Mouse (Mus musculus) telencephalon, adult 2 months (tissue): ENCODE results near the gene Olfr112.
"Not testable (repeated sequence)": the region's sequence is repeated elsewhere in the genome, so short reads cannot be mapped to it uniquely, and the experiment has no call there.

Experiments
- DNase-seq: peaks from one replicate; pipeline ENCODE4 v3.0.0-alpha.2; 2011; ENCODE audit warnings: low read depth, low spot score

Gene Olfr112

DNA sequence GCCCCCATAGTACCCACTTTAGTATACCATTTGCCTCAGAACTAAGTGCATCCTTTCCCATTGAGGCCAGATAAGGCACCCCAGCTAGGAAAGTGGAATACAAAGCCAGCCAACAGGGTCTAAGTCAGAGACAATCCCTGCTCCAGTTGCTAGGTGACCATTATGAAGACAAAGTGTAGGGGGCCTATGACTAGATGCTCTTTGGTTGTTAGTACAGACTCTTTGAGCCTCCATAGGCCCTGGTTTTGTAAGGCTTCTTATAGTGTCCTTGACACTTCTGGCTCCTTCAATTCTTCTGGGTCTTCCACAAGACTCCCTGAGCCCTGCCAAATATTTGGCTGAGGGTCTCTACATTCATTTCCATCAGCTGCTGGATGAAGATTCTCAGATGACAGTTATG lies at the start of gene Olfr112:
Olfr112 (minus strand) TSS at position 101 of the 400 bp plus-strand sequence.
- DNase-seq, result no peak

GRCm38 (mm10) chr17:37592643-37593042 lies 23.4 kb upstream of the Olfr112 start, which contains the start of gene Olfr114:
TSS of gene Olfr114 (minus strand) at chr17:37592743.
- DNase-seq, result no peak

- DNase-seq, result no peak
These were observed 8.3 kb upstream of the Olfr112 start, which contains the start of gene Olfr113 for GRCm38 (mm10) chr17:37577563-37577962. TSS of gene Olfr113 (minus strand) at chr17:37577663.

GRCm38 (mm10) chr17:37558913-37559615 lies 10.2 kb downstream of the Olfr112 start:
- no peak for DNase-seq

DNA sequence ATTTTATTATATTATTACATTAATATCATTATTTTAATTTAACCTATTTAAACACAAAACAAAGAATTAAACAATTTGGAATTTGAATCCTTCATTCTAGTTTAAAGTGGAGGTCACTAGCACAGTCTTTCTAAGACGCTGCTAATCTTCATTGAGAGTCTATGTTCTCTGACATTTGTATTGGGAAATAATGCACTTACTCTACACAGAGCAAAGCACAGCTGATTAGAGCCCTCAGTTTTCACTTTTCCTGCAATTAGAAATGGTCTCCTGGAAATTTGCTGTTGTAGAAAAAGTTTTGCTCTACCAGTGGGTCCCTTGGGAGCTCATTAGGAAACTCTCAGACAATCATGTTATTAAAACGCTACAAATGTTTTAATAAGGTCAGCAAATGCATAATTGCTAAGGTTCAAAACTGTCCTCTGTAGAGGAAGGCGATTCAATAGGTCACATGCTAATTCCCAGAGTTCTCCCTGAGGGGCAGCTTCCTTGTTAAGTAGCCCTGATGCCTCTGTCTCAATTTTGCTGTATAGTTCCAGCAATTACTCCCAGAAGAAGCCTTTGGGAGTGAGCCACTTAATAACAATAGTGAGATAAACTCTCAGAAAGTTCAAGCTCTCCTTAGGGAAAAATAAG lies 25.3 kb downstream of the Olfr112 start:
- no peak for DNase-seq

DNA sequence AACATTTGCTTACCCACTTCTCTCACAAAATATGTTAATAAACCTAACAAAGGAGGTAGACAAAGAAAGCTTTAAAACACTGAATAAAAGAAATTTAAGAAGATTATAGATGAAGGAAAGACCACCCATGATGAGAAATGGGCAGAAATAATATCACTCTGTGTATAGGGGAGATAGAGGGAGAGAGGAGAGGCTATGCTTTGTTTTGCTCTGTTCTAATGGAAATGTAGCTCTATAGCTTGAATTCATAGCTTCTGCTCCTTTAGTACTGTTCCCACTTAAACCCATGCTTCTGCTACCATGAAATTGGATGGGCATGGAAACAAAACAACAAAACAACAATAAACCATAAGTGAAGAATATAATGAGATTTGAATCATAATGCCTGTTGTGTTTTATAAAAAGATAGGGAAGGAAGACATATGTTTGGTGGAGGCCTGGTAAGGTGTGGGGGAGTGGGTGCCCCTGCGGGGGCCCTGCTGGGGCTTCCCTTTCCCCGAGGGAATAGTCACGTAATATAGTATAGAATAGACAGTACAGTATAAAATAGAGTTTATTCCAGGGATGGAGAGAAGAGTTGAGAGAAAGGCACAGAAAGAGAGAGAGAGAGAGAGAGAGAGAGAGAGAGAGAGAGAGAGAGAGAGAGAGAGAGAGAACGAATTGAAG lies 27.7 kb downstream of the Olfr112 start:
- no peak for DNase-seq

DNA sequence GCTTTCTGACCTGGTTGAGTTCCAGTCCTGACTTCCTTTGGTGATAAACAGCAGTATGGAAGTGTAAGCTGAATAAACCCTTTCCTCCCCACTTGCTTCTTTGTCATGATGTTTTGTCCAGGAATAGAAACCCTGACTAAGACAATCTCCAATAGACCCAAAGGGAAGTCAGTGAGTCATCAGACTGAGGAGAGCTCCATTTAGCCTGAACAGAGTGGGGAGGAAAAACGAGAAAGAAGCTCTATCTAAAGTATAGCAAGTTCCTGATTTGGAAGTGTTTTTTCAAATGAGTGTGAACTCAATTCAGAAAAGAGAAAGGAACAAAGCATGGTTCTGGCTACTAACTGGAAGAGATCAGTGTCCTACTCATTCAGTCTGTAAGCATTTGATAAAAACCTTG lies 30.8 kb downstream of the Olfr112 start:
- DNase-seq, result peak; percentile 60

GRCm38 (mm10) chr17:37535173-37535572 lies 34.1 kb downstream of the Olfr112 start:
- DNase-seq, result no peak

- peak; percentile 26 for DNase-seq
These were observed 43.8 kb downstream of the Olfr112 start for GRCm38 (mm10) chr17:37525427-37525826.

DNA sequence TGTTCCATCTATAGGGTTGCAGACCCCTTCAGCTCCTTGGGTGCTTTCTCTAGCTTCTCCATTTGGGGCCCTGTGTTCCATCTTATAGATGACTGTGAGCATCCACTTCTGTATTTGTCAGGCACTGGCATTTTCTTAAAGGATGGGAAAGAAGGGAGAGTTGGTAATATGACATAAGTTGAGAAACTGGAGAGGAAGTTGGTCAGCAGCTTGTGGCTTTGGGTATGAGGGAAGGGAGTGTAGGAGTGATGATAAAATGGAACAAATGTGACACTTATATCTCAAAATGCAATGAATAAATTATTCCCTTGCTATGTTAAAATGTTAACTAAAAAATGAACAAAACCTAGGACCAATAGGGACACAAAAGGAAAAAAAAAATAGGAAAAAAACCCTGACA lies 44.6 kb downstream of the Olfr112 start:
- not testable (repeated sequence) for DNase-seq
